Mouse (Mus musculus): ENCODE measurements around the gene Inca1. TPM values are rescaled to one million over a fixed set of nuclear protein-coding genes. Genes with fewer than 3 reads are reported as not detected.

The Inca1 gene
- total and polyA plus RNA-seq, 3 experiments: 0.35 to 2.2 TPM; not detected in 1

DNA sequence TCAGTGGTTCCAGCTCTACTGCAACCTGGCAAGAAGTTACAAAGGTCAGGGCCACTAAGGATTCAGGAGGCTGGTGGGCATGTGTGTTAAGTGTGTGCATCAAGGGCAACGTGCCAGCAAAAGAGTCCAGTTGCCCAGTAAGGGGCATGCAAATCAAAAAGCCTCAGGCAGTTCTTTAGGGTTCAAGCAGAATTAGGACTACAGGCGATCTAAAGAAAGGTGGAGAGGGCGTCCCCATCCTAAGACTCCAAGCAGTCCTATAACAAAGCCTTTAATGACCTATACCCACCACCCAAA lies 53.7 kb downstream of the Inca1 start:
- Histone ChIP-seq H3K27me3 (ENCODE audit: control insufficient read depth in 1 of 2, insufficient read depth in 2 of 2, low read length in 2 of 2) (no peaks in the 10 kb centered on the region), H3K4me3 (ENCODE audit: control insufficient read depth in 1 of 2, insufficient read depth in 1 of 2, low read depth in 2 of 2, low read length in 2 of 2) (peak overlapping the region; percentile 56 to 70), H3K79me2 (ENCODE audit: control insufficient read depth, insufficient read depth, low read length, poor library complexity) (peaks cover 51% of the 10 kb centered on the region), H3K9me3 (replicated peaks; ENCODE audit: insufficient read depth, low read length) (no peaks in the 10 kb centered on the region), H3K4me1 (ENCODE audit: control insufficient read depth in 1 of 2, insufficient read depth in 2 of 2, low read length in 2 of 2) (peaks cover 12 to 41% of the 10 kb centered on the region in 2 experiments), H3K36me3 (ENCODE audit: control insufficient read depth in 1 of 2, insufficient read depth in 2 of 2, low read length in 2 of 2) (peaks cover 11 to 38% of the 10 kb centered on the region in 2 experiments), H3K9ac (ENCODE audit: control insufficient read depth, low read depth, low read length, poor library complexity, severe bottlenecking) (peak overlapping the region; percentile 80), H3K27ac (ENCODE audit: control insufficient read depth, low read depth, low read length) (peak overlapping the region; percentile 69)
- TF ChIP-seq MEF2A (IDR thresholded peaks at IDR 0.05; ENCODE audit: extremely low read depth, insufficient replicate concordance, low read depth, low read length, poor library complexity, severe bottlenecking) (no peak), ZC3H11A (IDR thresholded peaks at IDR 0.05; ENCODE audit: low read depth, low read length) (no peak), MYC (IDR thresholded peaks at IDR 0.05; ENCODE audit: low read depth, low read length) (no peak), POLR2A (IDR thresholded peaks at IDR 0.05; ENCODE audit: control insufficient read depth in 1 of 2, insufficient read depth in 1 of 2, low read depth in 1 of 2, low read length in 2 of 2, poor library complexity in 1 of 2) (no peak), ZNF384 (IDR thresholded peaks at IDR 0.05; ENCODE audit: low read depth, low read length) (no peak), TCF12 (IDR thresholded peaks at IDR 0.05; ENCODE audit: low read depth, low read length) (no peak), ELF1 (IDR thresholded peaks at IDR 0.05; ENCODE audit: low read depth, low read length) (no peak), MAX (IDR thresholded peaks at IDR 0.05; ENCODE audit: low read length) (no peak), CHD1 (IDR thresholded peaks at IDR 0.05; ENCODE audit: low read depth, low read length) (no peak), SIN3A (IDR thresholded peaks at IDR 0.05; ENCODE audit: low read length) (no peak), UBTF (IDR thresholded peaks at IDR 0.05; ENCODE audit: borderline replicate concordance, insufficient read depth, low read depth, low read length) (no peak)
- DNase-seq (ENCODE audit: low read depth, low spot score): no peak

DNA sequence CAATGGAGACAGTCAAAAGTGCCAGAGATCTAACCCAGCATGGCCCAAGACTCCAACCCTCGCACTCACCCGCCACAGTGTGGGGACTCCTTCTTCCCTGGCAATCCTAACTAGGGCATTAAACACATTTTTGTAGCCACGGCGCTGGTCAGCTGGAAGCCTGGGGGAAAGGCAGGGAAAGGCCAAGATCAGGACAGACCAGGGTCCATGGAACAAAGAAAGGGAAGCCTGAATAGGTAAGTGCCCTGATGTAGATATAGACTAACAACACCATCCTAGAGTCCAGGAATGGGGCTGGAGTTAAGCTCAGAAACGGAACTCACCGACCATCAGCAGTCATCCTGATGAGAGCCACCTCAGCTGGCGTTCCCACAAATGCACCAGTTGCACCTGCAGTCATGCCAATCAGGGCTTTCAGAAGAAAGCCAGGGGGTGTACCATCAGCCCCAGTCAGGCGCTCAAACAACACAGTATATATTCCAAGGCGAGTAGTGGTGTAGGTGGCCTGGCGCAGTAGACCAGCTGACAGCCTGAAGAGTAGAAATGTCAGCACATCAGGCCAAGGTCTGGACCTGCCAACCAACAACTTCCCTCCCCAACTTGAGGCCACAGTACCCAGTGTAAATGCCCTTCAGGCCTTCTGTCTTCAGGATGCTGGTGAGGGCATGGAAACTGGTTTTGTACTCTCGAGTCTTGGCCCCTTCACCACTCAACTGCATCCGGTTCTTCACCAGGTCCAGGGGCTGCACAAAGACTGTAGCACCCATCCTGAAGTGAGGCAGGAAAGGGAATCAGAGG lies 54.3 kb downstream of the Inca1 start:
- no peak overlapping the region for H3K27ac ChIP-seq (ENCODE audit: control insufficient read depth, low read depth, low read length)
- peaks cover 47% of the 10 kb centered on the region for H3K79me2 ChIP-seq (ENCODE audit: control insufficient read depth, insufficient read depth, low read length, poor library complexity)
- H3K27me3 ChIP-seq (ENCODE audit: control insufficient read depth in 1 of 2, insufficient read depth in 2 of 2, low read length in 2 of 2): no peaks in the 10 kb centered on the region
- no peak for DNase-seq (ENCODE audit: low read depth, low spot score)
- H3K4me3 ChIP-seq (ENCODE audit: control insufficient read depth in 1 of 2, insufficient read depth in 1 of 2, low read depth in 2 of 2, low read length in 2 of 2): peak overlapping the region; percentile 56 to 70
- H3K4me1 ChIP-seq (ENCODE audit: control insufficient read depth in 1 of 2, insufficient read depth in 2 of 2, low read length in 2 of 2): peaks cover 10 to 40% of the 10 kb centered on the region in 2 experiments
- H3K36me3 ChIP-seq (ENCODE audit: control insufficient read depth in 1 of 2, insufficient read depth in 2 of 2, low read length in 2 of 2): peaks cover 9 to 36% of the 10 kb centered on the region in 2 experiments
- no peak for TF ChIP-seq EP300 (IDR thresholded peaks at IDR 0.05; ENCODE audit: low read depth in 1 of 2, low read length in 2 of 2)
- no peak for TF ChIP-seq CHD1 (IDR thresholded peaks at IDR 0.05; ENCODE audit: low read depth, low read length)
- no peak for TF ChIP-seq USF2 (IDR thresholded peaks at IDR 0.05; ENCODE audit: borderline replicate concordance in 1 of 2, insufficient read depth in 1 of 2, low read depth in 1 of 2, low read length in 2 of 2)
- no peak for TF ChIP-seq GABPA (IDR thresholded peaks at IDR 0.05; ENCODE audit: low read depth, low read length)
- no peak for TF ChIP-seq NRF1 (IDR thresholded peaks at IDR 0.05; ENCODE audit: insufficient read depth, low read depth, low read length, poor library complexity, severe bottlenecking)
- TF ChIP-seq RAD21 (IDR thresholded peaks at IDR 0.05; ENCODE audit: low read depth, low read length): no peak
- H3K9me3 ChIP-seq (replicated peaks; ENCODE audit: insufficient read depth, low read length): no peaks in the 10 kb centered on the region
- peak overlapping the region; percentile 80 for H3K9ac ChIP-seq (ENCODE audit: control insufficient read depth, low read depth, low read length, poor library complexity, severe bottlenecking)

Measured in MEL (cell line).